Mouse (Mus musculus): ENCODE measurements around the gene Tfap2b. TPM values are rescaled to one million over a fixed set of nuclear protein-coding genes. Genes with fewer than 3 reads are reported as not detected.

The Tfap2b gene
- total and polyA plus RNA-seq, 3 experiments = not detected

DNA sequence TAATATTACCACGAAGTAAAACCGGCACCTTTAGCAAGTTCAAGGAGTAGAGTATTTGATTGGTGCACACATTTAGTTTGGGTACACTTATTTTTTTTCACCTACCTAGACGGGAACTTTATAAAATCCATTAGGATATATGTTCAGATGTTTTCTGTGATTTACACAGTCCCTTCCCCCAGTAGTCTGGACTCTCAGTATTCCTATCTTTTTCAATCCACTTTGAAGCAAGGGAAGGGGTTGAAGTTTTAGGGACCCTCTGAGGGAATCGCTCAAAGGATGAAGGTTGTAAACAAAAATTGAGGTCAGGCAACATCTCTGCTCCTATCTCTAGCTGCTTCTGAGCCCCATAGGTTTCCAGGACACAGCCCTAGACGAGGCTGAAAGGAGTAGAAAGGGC lies 27.3 kb downstream of the Tfap2b start:
- H3K27me3 ChIP-seq (replicated peaks) = no peaks in the 10 kb centered on the region
- dilution Hi-C loops (cut with MboI; ENCODE audit: extremely low pct_ligation_motif_present, extremely low pct_unique_long_range_greater_than_20kb, low sequenced_read_pairs) (no loop called here), in situ Hi-C loops (cut with MboI; ENCODE audit: low pct_ligation_motif_present, low pct_unique_long_range_greater_than_20kb, low sequenced_read_pairs) (no loop called here)
- no peak overlapping the region for H3K9ac ChIP-seq (ENCODE audit: insufficient read depth, low read depth)
- no peak overlapping the region for H3K4me2 ChIP-seq (ENCODE audit: insufficient read depth, low read depth, poor library complexity, severe bottlenecking)
- TF ChIP-seq NRF1 (IDR thresholded peaks at IDR 0.05; ENCODE audit: low read depth, low read length) (no peak), RAD21 (IDR thresholded peaks at IDR 0.05; ENCODE audit: low read depth, low read length) (no peak), ELF1 (IDR thresholded peaks at IDR 0.05; ENCODE audit: low read depth, low read length) (no peak), JUN (IDR thresholded peaks at IDR 0.05; ENCODE audit: insufficient read depth, low read depth, low read length) (no peak)
- H3K4me3 ChIP-seq (replicated peaks in 1 of 3; ENCODE audit: low read depth in 2 of 3, low read length in 2 of 3, poor library complexity in 1 of 3) = no peak overlapping the region
- H3K79me2 ChIP-seq (replicated peaks; ENCODE audit: control insufficient read depth, extremely low read depth, insufficient read depth, poor library complexity, severe bottlenecking) = no peaks in the 10 kb centered on the region
- H3K9me3 ChIP-seq (replicated peaks; ENCODE audit: low read length) = peaks cover 57% of the 10 kb centered on the region
- no peaks in the 10 kb centered on the region for H3K36me3 ChIP-seq (replicated peaks in 1 of 2; ENCODE audit: control insufficient read depth in 1 of 2, insufficient read depth in 1 of 2, low read length in 1 of 2)
- no peak overlapping the region for H3K27ac ChIP-seq (ENCODE audit: insufficient read depth, low read depth)
- no peaks in the 10 kb centered on the region for H3K4me1 ChIP-seq (ENCODE audit: control insufficient read depth in 1 of 2, insufficient read depth in 2 of 2)
- no peak for DNase-seq (ENCODE audit: extremely low read depth)

GRCm38 (mm10) chr1:19236591-19236990 lies 27.9 kb downstream of the Tfap2b start:
- Histone ChIP-seq H3K9me3 (replicated peaks; ENCODE audit: low read length) (peaks cover 55% of the 10 kb centered on the region), H3K4me1 (ENCODE audit: control insufficient read depth in 1 of 2, insufficient read depth in 2 of 2) (no peaks in the 10 kb centered on the region), H3K27ac (ENCODE audit: insufficient read depth, low read depth) (no peak overlapping the region), H3K4me2 (ENCODE audit: insufficient read depth, low read depth, poor library complexity, severe bottlenecking) (no peak overlapping the region), H3K9ac (ENCODE audit: insufficient read depth, low read depth) (no peak overlapping the region), H3K27me3 (replicated peaks) (no peaks in the 10 kb centered on the region), H3K36me3 (replicated peaks in 1 of 2; ENCODE audit: control insufficient read depth in 1 of 2, insufficient read depth in 1 of 2, low read length in 1 of 2) (no peaks in the 10 kb centered on the region), H3K79me2 (replicated peaks; ENCODE audit: control insufficient read depth, extremely low read depth, insufficient read depth, poor library complexity, severe bottlenecking) (no peaks in the 10 kb centered on the region), H3K4me3 (replicated peaks in 1 of 3; ENCODE audit: low read depth in 2 of 3, low read length in 2 of 3, poor library complexity in 1 of 3) (no peak overlapping the region)
- DNase-seq (ENCODE audit: extremely low read depth) = no peak
- dilution Hi-C loops (cut with MboI; ENCODE audit: extremely low pct_ligation_motif_present, extremely low pct_unique_long_range_greater_than_20kb, low sequenced_read_pairs) = no loop called here
- TF ChIP-seq CTCF (conservative IDR thresholded peaks at IDR 0.05 in 1 of 2, IDR thresholded peaks at IDR 0.05 in 1 of 2; ENCODE audit: low read depth in 2 of 2, low read length in 2 of 2) = no peak
- TF ChIP-seq BHLHE40 (IDR thresholded peaks at IDR 0.05; ENCODE audit: low read depth, low read length) = no peak
- TF ChIP-seq SMC3 (IDR thresholded peaks at IDR 0.05; ENCODE audit: low read depth, low read length) = no peak
- no peak for TF ChIP-seq NRF1 (IDR thresholded peaks at IDR 0.05; ENCODE audit: low read depth, low read length)
- no peak for TF ChIP-seq USF2 (conservative IDR thresholded peaks at IDR 0.05; ENCODE audit: low read depth, low read length)
- TF ChIP-seq CHD2 (IDR thresholded peaks at IDR 0.05; ENCODE audit: low read length) = no peak
- no peak for TF ChIP-seq NELFE (IDR thresholded peaks at IDR 0.05; ENCODE audit: low read depth, low read length)
- TF ChIP-seq POLR2A (IDR thresholded peaks at IDR 0.05; ENCODE audit: low read depth, low read length) = no peak
- TF ChIP-seq TBP (conservative IDR thresholded peaks at IDR 0.05; ENCODE audit: low read depth, low read length) = no peak
- TF ChIP-seq MEF2A (IDR thresholded peaks at IDR 0.05; ENCODE audit: borderline replicate concordance, low read depth, low read length) = no peak
- no peak for TF ChIP-seq SIN3A (IDR thresholded peaks at IDR 0.05; ENCODE audit: low read length)
- TF ChIP-seq ELF1 (IDR thresholded peaks at IDR 0.05; ENCODE audit: low read depth, low read length) = no peak
- no peak for TF ChIP-seq TCF12 (IDR thresholded peaks at IDR 0.05; ENCODE audit: low read depth, low read length)
- in situ Hi-C loops (cut with MboI; ENCODE audit: low pct_ligation_motif_present, low pct_unique_long_range_greater_than_20kb, low sequenced_read_pairs) = no loop called here

GRCm38 (mm10) chr1:19237061-19237460 lies 28.3 kb downstream of the Tfap2b start:
- dilution Hi-C loops (cut with MboI; ENCODE audit: extremely low pct_ligation_motif_present, extremely low pct_unique_long_range_greater_than_20kb, low sequenced_read_pairs) (no loop called here), in situ Hi-C loops (cut with MboI; ENCODE audit: low pct_ligation_motif_present, low pct_unique_long_range_greater_than_20kb, low sequenced_read_pairs) (no loop called here)
- Histone ChIP-seq H3K4me2 (ENCODE audit: insufficient read depth, low read depth, poor library complexity, severe bottlenecking) (no peak overlapping the region), H3K27ac (ENCODE audit: insufficient read depth, low read depth) (no peak overlapping the region), H3K27me3 (replicated peaks) (no peaks in the 10 kb centered on the region), H3K36me3 (replicated peaks in 1 of 2; ENCODE audit: control insufficient read depth in 1 of 2, insufficient read depth in 1 of 2, low read length in 1 of 2) (no peaks in the 10 kb centered on the region), H3K9me3 (replicated peaks; ENCODE audit: low read length) (peaks cover 58% of the 10 kb centered on the region), H3K4me1 (ENCODE audit: control insufficient read depth in 1 of 2, insufficient read depth in 2 of 2) (no peaks in the 10 kb centered on the region), H3K79me2 (replicated peaks; ENCODE audit: control insufficient read depth, extremely low read depth, insufficient read depth, poor library complexity, severe bottlenecking) (no peaks in the 10 kb centered on the region), H3K9ac (ENCODE audit: insufficient read depth, low read depth) (no peak overlapping the region), H3K4me3 (replicated peaks in 1 of 3; ENCODE audit: low read depth in 2 of 3, low read length in 2 of 3, poor library complexity in 1 of 3) (no peak overlapping the region)
- TF ChIP-seq ZNF384 (IDR thresholded peaks at IDR 0.05; ENCODE audit: low read depth, low read length) (no peak), EP300 (IDR thresholded peaks at IDR 0.05; ENCODE audit: low read length) (no peak), TCF12 (IDR thresholded peaks at IDR 0.05; ENCODE audit: low read depth, low read length) (no peak), GABPA (IDR thresholded peaks at IDR 0.05; ENCODE audit: insufficient replicate concordance, low read depth, low read length) (no peak), ZC3H11A (IDR thresholded peaks at IDR 0.05; ENCODE audit: low read depth, low read length) (no peak), ZMIZ1 (IDR thresholded peaks at IDR 0.05; ENCODE audit: low read depth, low read length) (no peak), ETS1 (conservative IDR thresholded peaks at IDR 0.05; ENCODE audit: low read depth, low read length) (no peak), HCFC1 (IDR thresholded peaks at IDR 0.05; ENCODE audit: low read depth, low read length) (no peak), MAZ (IDR thresholded peaks at IDR 0.05; ENCODE audit: low read depth, low read length) (no peak), SIN3A (IDR thresholded peaks at IDR 0.05; ENCODE audit: low read length) (no peak), USF2 (conservative IDR thresholded peaks at IDR 0.05; ENCODE audit: low read depth, low read length) (no peak), KAT2A (IDR thresholded peaks at IDR 0.05; ENCODE audit: insufficient replicate concordance, low read length) (no peak), RCOR1 (conservative IDR thresholded peaks at IDR 0.05; ENCODE audit: low read depth, low read length) (no peak)
- DNase-seq (ENCODE audit: extremely low read depth) = no peak

Data from CH12.LX (cell line).